ENCODE assay signal across 12 mouse cellular contexts in genomic region chr5:53155985-53156679, GRCm38 (mm10). TPM values are rescaled to one million over a fixed set of nuclear protein-coding genes. Genes with fewer than 3 reads are reported as not detected.
DNase-seq lines count a peak whose midpoint lies in the region; ATAC-seq and TF ChIP-seq lines count a peak whose summit lies in the region.
"Had no signal": no experiment of that assay in that cellular context is flagged by ENCODE, and none has a peak within 500 bp of the region (broad histone marks: within the 10 kb centered on the region; RNA-seq: fewer than 3 reads in every experiment).

No protein-coding gene starts in this region.

- H3K4me2 ChIP-seq in hindbrain, embryonic 11.5 days (replicated peaks; ENCODE audit: low read depth, low read length), result no peak overlapping the region

- H3K4me1 ChIP-seq in hindbrain, embryonic 11.5 days (replicated peaks; ENCODE audit: control insufficient read depth, insufficient read depth, low read length), result no peaks in the 10 kb centered on the region

- no peak for TF ChIP-seq CTCF in left cerebral cortex, adult 2 months (IDR thresholded peaks at IDR 0.05)

- H3K9ac ChIP-seq in hindbrain, embryonic 11.5 days (ENCODE audit: low read depth, low read length), result no peak overlapping the region

- peak; percentile 53 for DNase-seq in gastrocnemius, adult 18-20 months (ENCODE audit: low spot score)
- DNase-seq in gastrocnemius, adult 8-10 months (ENCODE audit: low spot score in 2 of 2), result no peak
- DNase-seq in layer of hippocampus, adult 9-11 months, result peak; percentile 45
- DNase-seq in layer of hippocampus, postnatal 25 days (ENCODE audit: extremely low spot score in 1 of 2, low spot score in 1 of 2), result no peak
- DNase-seq in brain, embryonic 18.5 days (ENCODE audit: low read depth, low spot score), result peak; percentile 42
- DNase-seq in left cerebral cortex, adult 2 months (ENCODE audit: extremely low spot score in 1 of 2, low spot score in 2 of 2), result no peak
- DNase-seq in hindbrain, embryonic 11.5 days (ENCODE audit: low spot score), result no peak
- DNase-seq: adrenal gland, adult 2 months; cerebellum, adult 11 months; heart, postnatal 4 days had no signal

- no peaks in the 10 kb centered on the region for H3K9me3 ChIP-seq in hindbrain, embryonic 11.5 days (ENCODE audit: control insufficient read depth, low read length)

- 80% methylated on average over 13 of the region's 13 CpGs for WGBS in hindbrain, embryonic 11.5 days

- no peaks in the 10 kb centered on the region for H3K36me3 ChIP-seq in hindbrain, embryonic 11.5 days (ENCODE audit: control insufficient read depth, insufficient read depth, low read length)

- no peak overlapping the region for H3K4me3 ChIP-seq in left cerebral cortex, adult 2 months
- no peak overlapping the region for H3K4me3 ChIP-seq in hindbrain, embryonic 11.5 days (ENCODE audit: low read depth, low read length)

- intact Hi-C loops in left cerebral cortex, adult 2 months (cut with DNase I), result loop anchor here (5.0 kb wide), 1 partner anchor 56 kb away; the partner anchor contains the start of gene Sel1l3

- no peak for ATAC-seq in hindbrain, embryonic 11.5 days (ENCODE audit: low FRiP score)
- ATAC-seq in megakaryocyte progenitor cell, adult 5-6 weeks (replicated peaks; ENCODE audit: poor library complexity), result no peak

- H3K27me3 ChIP-seq in hindbrain, embryonic 11.5 days (ENCODE audit: control insufficient read depth, insufficient read depth, low read length), result no peaks in the 10 kb centered on the region

- peak overlapping the region; percentile 82 for H3K27ac ChIP-seq in left cerebral cortex, adult 2 months
- H3K27ac ChIP-seq in hindbrain, embryonic 11.5 days (ENCODE audit: low read depth, low read length), result no peak overlapping the region
- H3K27ac ChIP-seq: macrophage had no signal

RNA-seq across cellular contexts. Expression of gene Sel1l3, which starts 57.6 kb away (rescaled TPM):
- 10 to 100 TPM; 52.0 to 54.8 TPM for total RNA-seq in gastrocnemius, adult 18-20 months (2021)
- 10 to 100 TPM; 41.5 to 51.2 (median 49.4) TPM for total RNA-seq in gastrocnemius, adult 8-10 months (2022)
- 10 to 100 TPM; 38.9 to 42.1 TPM for total RNA-seq in layer of hippocampus, postnatal 25 days (2021)
- total RNA-seq in left cerebral cortex, adult 2 months (2021), result 10 to 100 TPM; 66.6 to 70.5 TPM
- polyA plus RNA-seq in hindbrain, embryonic 11.5 days (2014; fragmentation: Nextera tagmentation; extraction: Ambion mirVana), result 2.7 and 3.7 TPM in 2 replicates
- not detected in 2 replicates for total RNA-seq in megakaryocyte progenitor cell, adult 5-6 weeks (2015)
- 0.03 TPM in 1 of 2 replicates, not detected in the other for total RNA-seq in megakaryocyte progenitor cell, adult 5-6 weeks (2017)

Comparison
In these comparisons a context has a peak if more than half of its experiments do, and no peak if none do; other contexts are left out.
1. DNase-seq: peak in gastrocnemius, adult 18-20 months (single experiment), layer of hippocampus, adult 9-11 months (single experiment) and brain, embryonic 18.5 days (single experiment); none in gastrocnemius, adult 8-10 months (0 of 2), layer of hippocampus, postnatal 25 days (0 of 2), left cerebral cortex, adult 2 months (0 of 2) and hindbrain, embryonic 11.5 days (single experiment).
2. RNA of gene Sel1l3, which starts 57.6 kb away (total RNA-seq): 66.6 to 70.5 TPM in left cerebral cortex, adult 2 months, 52.0 to 54.8 TPM in gastrocnemius, adult 18-20 months, 41.5 to 51.2 TPM in gastrocnemius, adult 8-10 months and 38.9 to 42.1 TPM in layer of hippocampus, postnatal 25 days; 0.03 TPM in megakaryocyte progenitor cell, adult 5-6 weeks; every median in the first group is over 10 times any median in the second.